Mouse (Mus musculus): ENCODE results near the gene Ablim1. TPM values are rescaled to one million over a fixed set of nuclear protein-coding genes. Genes with fewer than 3 reads are reported as not detected.

Gene Ablim1
- total RNA-seq, 2 experiments from 2014 or later, result 489 to 510 TPM

DNA sequence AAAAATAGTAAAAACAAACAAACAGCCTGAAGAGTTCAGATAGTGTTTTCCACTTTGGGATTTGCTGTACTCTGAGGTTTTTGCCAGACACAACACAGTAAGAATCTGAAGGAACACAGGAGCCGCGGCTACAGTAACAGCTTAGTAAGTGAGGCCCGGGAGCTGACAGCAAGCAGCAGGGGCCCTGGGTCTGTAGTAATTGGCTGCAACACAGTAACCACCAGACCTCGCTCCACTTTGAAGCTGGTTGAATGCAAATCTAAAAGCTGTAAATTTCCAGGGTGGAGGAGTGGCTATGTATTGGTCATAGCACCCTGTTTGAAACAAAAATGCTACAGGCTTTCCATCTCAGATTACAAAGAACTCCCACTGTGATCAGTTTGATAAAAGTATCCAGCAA lies 252.0 kb downstream of the Ablim1 start:
- DNase-seq, result no peak
- intact Hi-C loops (cut with DNase I), result loop anchor here (10.0 kb wide), 1 partner anchor 192 kb away; no protein-coding TSS in a partner anchor

- intact Hi-C loops (cut with DNase I), result no loop called here
- DNase-seq, result no peak
Measured at GRCm38 (mm10) chr19:57059018-57059580, 255.6 kb downstream of the Ablim1 start.

DNA sequence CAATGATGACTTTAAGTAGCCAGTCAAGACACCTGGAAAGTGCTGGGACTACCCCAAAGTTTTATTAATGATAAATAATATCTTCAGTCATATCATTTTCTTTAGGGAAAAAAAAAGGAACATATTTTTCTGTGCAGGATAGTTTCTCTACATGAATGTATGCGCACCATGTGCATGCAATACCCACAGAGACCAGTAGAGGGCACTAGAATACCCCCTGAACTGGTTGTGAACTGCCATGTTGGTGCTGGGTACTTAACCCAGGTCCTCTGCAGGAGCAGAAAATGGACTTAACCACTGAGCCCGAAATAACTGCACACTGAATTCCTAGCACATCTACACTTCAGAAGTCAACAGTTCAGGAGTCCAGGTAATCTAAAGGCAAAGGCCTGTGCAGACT lies 257.2 kb downstream of the Ablim1 start:
- no peak for DNase-seq

GRCm38 (mm10) chr19:57055215-57056120 lies 259.3 kb downstream of the Ablim1 start:
- intact Hi-C loops (cut with DNase I), result no loop called here

More for the DNA sequence above, 257.2 kb downstream of the Ablim1 start:
- intact Hi-C loops (cut with DNase I), result no loop called here

DNA sequence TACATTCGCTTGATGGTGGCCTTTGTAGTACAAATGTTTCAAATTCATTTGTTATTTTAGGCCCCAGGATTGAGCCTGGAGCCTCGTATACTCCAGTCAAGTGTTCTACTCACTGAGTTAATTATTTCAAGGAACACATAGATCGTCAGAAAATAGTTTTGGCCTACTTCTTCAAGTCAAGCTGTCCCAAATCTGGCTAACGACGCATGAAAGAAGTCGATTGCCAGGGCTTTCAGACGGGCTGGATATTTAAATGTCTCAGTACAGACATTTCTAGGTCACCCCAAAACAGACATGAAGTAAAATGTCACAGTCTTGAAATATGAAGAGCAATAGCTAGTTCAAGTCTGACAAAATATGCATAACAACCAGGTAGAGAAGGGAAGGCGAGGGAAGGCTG lies 261.8 kb downstream of the Ablim1 start:
- DNase-seq, result no peak
- intact Hi-C loops (cut with DNase I), result no loop called here

More at GRCm38 (mm10) chr19:57055215-57056120, 259.3 kb downstream of the Ablim1 start:
- DNase-seq, result no peak

- DNase-seq, result no peak
- intact Hi-C loops (cut with DNase I), result no loop called here
Measured at GRCm38 (mm10) chr19:57052016-57052415, 262.7 kb downstream of the Ablim1 start.

GRCm38 (mm10) chr19:57049592-57050090 lies 265.1 kb downstream of the Ablim1 start:
- DNase-seq, result no peak
- intact Hi-C loops (cut with DNase I), result no loop called here

- intact Hi-C loops (cut with DNase I), result no loop called here
- DNase-seq, result no peak
Measured at GRCm38 (mm10) chr19:57047671-57048320, 266.9 kb downstream of the Ablim1 start.

- intact Hi-C loops (cut with DNase I), result no loop called here
Measured at GRCm38 (mm10) chr19:57039258-57039657, 275.5 kb downstream of the Ablim1 start.

GRCm38 (mm10) chr19:57036860-57037259 lies 277.9 kb downstream of the Ablim1 start:
- DNase-seq, result no peak
- intact Hi-C loops (cut with DNase I), result no loop called here

More at GRCm38 (mm10) chr19:57039258-57039657, 275.5 kb downstream of the Ablim1 start:
- DNase-seq, result peak in 1 of 2 experiments; percentile 56

DNA sequence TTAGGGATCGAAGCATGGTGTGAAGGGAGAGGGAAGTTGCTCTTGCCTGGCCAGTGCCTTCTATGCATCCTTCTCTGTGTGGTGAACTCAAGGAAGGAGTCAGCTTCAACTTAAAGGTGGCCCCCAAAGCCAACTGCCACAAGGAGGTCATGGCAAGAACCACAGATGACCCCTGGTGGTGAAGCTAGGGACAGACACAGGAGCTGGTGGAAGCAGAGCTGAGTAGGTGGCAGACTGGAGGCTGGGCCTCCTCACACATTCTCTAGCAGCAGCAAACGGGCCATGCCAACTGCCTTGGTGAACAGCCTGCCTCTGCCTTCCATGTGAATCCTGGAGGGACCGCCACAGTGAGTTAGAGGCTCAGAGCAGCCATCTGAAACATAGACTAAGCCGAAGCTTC lies 283.1 kb downstream of the Ablim1 start:
- intact Hi-C loops (cut with DNase I), result loop anchor here (2.0 kb wide), 1 partner anchor 113 kb away; no protein-coding TSS in a partner anchor

DNA sequence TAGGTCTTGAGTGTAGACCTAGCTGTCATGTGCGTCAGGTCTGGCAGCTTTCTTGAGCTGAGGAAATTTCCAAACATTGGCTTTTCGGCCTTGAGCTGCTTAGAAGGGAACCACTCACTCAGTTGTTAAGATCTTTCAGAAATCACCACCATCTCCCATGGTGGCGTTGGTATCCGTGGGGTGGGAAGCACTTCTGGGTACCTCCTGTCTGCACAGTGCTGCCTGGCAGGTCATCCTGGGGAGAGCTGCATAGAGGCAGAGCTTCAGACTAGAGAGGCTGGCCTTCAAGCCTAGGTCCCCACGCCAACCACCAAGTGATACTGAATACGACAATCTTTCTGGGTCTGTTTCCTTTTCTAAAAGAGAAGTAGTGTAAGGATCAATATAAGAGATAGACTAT lies 285.3 kb downstream of the Ablim1 start:
- DNase-seq, result no peak
- intact Hi-C loops (cut with DNase I), result no loop called here

More for the DNA sequence above, 283.1 kb downstream of the Ablim1 start:
- peak; percentile 66 to 76 for DNase-seq

DNA sequence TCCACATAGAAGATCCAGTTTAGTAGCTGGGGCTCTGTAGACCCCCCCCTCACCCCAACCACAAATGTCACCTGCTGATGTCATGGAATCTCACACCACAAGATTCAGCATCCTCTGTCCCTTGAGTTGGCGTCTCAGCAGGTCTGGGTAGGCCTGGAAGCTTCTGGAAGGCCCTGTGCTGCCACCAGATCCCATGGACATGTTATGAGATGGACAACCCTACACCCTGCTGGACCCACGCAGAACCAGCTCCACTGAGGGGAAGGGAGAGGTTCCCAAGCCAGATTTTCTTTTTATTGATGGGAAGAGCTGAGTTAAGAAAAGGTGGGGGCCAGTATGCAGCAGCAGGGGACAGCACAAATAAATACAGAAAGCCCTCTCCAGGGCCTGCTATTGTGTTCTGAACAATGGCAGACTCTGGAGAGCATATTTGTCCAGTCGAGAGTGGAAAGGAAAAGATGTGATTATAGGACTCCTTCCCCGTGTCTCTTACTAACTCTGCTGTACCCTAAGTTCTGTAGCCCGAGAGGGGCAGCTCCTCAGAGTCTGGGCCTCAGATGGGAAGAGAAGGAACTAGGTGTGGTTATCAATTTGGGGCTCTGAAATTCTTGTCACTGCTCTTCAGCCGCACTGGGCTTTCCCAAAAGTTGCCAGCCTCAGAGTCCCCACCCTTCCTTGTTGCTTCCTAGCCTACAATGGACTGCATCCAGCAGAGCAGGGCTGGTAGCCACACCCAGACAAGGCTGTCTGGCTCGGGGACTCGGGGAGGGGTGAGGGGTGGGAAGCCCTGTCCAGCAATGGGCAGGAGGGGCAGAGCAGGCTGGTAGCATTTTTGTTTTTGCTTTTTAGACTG lies 286.2 kb downstream of the Ablim1 start:
- intact Hi-C loops (cut with DNase I), result no loop called here
- peak; percentile 53 to 57 for DNase-seq

GRCm38 (mm10) chr19:57026501-57026900 lies 288.2 kb downstream of the Ablim1 start:
- intact Hi-C loops (cut with DNase I), result no loop called here
- no peak for DNase-seq

- intact Hi-C loops (cut with DNase I), result no loop called here
- no peak for DNase-seq
Measured at GRCm38 (mm10) chr19:57017785-57018179, 296.9 kb downstream of the Ablim1 start.

DNA sequence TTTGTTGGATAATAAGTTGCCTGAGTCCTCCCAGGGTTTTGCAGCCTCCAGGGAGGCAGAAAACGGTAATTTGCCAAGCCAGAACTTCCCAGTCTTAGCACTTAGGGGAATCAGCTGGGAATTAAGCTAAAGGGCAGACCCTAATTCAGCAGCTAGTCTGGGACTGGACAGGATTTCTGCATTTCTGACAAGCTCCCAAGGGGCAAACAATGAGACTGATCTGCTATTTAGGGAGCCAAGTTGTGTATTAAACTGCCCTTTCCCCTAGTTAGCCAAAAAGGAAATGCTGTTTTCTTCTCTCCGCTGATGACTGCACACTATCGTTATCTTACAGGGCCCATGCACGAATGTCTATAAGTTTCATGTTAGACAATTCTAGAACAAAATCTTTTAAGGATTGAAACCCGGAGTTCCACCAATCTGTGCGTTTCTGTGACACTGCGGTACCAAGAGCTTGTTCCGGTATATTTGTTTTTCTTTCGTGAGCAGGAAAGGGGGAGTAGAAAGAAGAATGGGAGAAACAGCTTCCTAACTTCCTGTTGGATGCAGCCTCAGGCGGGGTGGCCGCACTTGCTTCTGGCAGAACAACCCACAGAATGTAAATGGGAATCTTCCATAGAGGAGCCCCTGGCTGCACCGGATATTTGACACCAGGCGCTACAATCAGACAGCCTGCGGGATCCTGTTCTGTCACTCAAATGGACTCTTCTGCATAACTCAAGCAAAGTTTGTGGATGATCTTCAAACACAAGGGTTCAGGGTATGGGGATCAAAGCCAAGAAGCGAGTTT lies 297.5 kb downstream of the Ablim1 start:
- DNase-seq, result peak in 1 of 2 experiments; percentile 22
- intact Hi-C loops (cut with DNase I), result no loop called here

GRCm38 (mm10) chr19:57014808-57015207 lies 299.9 kb downstream of the Ablim1 start:
- intact Hi-C loops (cut with DNase I), result no loop called here
- no peak for DNase-seq

DNA sequence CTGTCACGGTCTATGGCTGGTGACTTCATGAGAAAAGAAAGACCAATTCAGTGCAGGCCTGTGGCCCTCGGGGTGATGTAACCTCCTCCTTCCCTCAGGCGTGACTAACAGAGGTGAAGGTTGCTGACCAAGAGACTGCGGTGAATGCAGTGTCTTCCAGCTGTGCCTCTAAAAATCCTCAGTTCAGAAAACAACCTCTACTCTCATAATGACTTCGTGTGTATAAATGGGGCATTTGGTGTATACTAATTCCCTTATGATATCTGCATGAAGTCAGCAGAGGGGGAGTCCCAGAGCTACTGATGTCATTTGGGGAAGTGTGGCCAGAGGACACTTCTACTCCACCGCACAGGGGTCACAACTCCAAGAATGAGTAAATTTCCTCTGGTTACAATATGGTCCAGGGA lies 301.4 kb downstream of the Ablim1 start:
- DNase-seq, result no peak
- intact Hi-C loops (cut with DNase I), result no loop called here

DNA sequence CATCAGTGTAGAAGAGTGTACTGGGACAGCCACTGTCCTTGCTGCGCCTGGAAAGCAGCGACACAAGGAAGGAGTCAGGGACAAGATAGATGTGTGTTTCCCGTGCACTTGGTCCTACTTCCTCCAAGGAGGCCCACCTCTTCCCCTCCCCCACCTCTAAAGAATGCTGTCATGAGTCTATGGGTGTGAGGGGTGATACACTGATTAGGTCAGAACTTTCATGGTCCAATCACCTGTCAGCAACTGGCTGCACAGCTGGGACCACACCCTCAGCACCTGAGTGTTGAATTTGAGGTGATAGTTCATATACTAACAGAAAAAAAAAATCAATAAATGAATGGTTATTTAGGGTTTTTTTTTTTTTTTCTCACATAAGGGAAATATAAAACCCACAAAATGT lies 302.7 kb downstream of the Ablim1 start:
- no peak for DNase-seq
- intact Hi-C loops (cut with DNase I), result no loop called here
